Mouse (Mus musculus) cerebellum, adult 18-20 months (tissue): ENCODE data around the gene Cdk11b.
"Not testable (repeated sequence)": the region's sequence is repeated elsewhere in the genome, so short reads cannot be mapped to it uniquely, and the experiment has no call there.

Source experiments
- DNase-seq, 2 experiments: peaks; one replicate each; pipeline ENCODE4 v3.0.0; 2021

Gene Cdk11b

DNA sequence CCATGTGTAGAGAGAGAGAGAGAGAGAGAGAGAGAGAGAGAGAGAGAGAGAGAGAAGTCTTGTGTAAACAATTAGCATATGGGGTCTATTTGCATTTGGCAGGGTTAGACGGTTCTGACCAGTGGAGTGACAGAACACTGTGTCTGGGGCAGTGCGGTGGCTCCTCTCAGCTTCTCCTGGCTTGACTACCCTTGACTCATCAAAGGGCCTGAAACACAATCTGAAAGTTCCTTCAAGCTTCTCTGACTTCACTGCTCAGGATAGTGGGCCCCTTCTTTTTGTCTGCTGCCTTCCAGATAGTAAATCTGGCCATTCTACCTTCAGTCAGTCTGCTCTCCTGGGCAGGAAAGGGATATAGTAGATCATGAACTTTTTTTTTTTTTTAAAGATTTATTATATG, 17.8 kb upstream of the Cdk11b start:
- DNase-seq: no peak

DNA sequence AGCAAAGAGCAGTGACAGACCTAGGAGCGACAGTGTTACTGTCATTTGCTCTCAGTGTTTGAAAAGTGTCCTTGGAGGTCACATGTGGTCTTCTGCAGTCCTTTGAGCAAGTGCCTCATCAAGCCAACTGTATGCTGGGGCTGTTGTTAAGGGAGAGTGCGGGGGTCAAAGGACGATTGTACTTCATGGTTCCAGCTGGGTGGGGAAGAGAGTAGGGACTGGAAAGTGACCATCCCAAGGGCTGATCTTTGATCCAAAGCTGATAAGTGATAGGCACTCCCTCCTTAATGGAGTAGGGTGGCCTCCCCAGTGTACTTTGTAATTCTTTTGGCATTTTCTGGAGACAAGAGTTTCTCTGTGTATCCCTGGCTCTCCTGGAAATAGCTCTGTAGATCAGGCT, 12.8 kb upstream of the Cdk11b start:
- DNase-seq: no peak

- DNase-seq: no peak
Observed at GRCm38 (mm10) chr4:155613264-155613663, 11.4 kb upstream of the Cdk11b start.

- no peak for DNase-seq
Observed at GRCm38 (mm10) chr4:155618321-155618720, 6.3 kb upstream of the Cdk11b start.

GRCm38 (mm10) chr4:155630267-155630666, 5.6 kb downstream of the Cdk11b start:
- no peak for DNase-seq

DNA sequence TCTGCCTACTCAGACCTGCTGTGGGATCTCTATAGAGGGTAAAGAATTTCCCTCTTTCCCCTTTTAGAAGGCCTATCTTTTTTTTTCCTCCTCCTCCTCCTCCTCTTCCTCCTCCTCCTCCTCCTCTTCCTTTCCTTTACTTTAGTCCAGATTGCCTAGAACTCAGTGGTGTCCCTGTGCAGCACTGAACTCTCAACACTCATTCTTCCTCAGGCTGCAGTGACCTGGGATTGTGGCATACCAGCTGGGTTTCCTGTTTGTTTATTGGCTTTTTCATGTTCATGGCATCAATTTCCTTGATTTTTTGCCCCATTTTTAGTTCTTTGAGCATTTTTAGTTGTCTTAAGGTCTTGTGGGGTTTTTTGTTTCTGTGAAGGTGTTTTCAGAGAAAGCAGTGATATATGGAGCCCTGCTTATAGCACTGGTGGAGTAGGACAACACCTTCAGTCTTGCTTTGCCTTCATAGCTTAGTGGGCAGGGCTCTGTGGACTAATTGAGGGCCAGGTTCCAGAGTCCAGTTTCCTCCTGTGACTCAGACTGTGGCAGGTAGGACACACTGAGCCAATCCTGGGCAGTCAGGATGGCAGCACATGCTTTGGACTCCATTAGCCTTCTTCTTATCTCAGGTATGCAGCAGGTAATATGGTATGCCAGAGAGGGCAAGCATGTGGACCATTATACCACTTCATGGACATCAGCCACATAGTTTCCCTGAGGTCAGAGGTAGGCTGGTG, 11.3 kb downstream of the Cdk11b start:
- no peak for DNase-seq

DNA sequence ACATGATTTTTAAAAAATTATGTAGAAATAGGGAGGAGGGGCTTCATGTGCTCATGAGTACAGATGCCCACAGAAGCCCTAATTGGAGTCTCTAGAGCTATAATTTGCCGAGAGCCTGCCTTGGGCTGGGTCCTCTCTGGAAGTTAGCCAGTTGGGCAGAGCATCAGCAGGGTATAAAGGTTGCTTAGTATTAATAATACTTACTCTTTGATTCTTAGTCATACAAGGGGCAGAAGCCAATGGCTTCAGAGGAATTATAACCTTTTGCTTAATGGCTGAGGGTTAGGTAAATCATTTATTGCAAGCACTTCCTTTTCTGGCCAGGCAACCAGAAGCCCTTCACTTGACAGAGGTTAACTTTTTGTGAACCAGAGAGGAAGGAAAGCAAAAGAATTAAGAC, 18.9 kb downstream of the Cdk11b start:
- DNase-seq: no peak

- DNase-seq: not testable (repeated sequence)
Observed at GRCm38 (mm10) chr4:155645308-155645707, 20.7 kb downstream of the Cdk11b start, which contains the start of gene Gm10563. Gm10563 (minus strand) TSS chr4:155645408.

GRCm38 (mm10) chr4:155645721-155646120, 21.1 kb downstream of the Cdk11b start:
- DNase-seq: no peak

DNA sequence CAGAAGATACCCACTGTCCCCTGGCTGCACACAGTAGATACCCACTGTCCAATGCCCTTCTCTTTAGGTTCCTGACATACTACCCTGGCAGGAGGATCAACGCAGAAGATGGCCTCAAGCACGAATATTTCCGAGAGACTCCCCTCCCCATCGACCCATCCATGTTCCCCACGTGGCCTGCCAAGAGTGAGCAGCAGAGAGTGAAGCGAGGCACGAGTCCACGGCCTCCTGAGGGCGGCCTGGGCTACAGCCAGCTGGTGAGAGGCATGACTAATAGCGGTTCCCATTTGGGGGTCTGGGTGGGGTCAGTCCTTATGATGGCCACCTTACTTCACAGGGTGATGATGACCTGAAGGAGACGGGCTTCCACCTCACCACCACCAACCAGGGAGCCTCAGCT, 24.7 kb downstream of the Cdk11b start:
- DNase-seq: peak in 1 of 2 experiments; percentile 29

DNA sequence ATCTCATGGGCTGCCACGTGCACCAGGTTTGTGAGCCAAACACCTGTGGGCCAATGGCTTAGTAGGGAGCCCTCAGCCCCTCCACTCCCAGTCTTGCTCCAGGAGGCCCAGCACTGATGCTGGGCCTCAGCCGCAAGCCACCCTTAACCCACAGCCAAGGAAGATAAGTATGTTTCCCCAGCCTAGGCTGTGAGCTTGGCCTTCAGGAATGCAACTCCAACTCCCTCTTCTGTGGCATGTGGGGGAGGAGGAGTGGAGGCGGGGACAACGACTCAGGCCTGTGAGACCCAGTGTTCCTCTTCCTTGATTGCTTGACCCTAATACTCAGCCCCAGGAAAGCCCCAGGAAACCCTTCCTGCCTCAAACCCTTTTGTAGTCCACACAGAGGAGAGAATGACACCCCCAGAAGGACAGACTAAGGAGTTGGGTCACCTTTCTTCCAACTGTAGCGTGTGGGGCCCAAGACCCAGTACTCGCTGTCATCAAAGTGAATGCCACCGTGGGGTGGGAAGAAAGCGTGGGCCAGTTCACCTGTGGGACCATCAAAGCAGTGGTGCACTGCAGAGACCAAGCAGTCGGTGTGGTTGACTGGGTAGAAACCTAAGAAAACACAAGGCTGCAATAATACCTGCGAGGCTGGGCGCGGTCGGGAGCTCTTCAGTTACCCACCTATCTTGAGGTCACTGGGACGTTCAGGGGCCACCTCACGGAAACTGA, 27.1 kb downstream of the Cdk11b start:
- peak in 1 of 2 experiments; percentile 10 for DNase-seq

GRCm38 (mm10) chr4:155652283-155653085, 27.8 kb downstream of the Cdk11b start:
- DNase-seq: peak; percentile 58 to 70

- DNase-seq: peak in 1 of 2 experiments; percentile 63
Observed at GRCm38 (mm10) chr4:155653086-155653450, 28.4 kb downstream of the Cdk11b start, which contains the start of gene Mmp23. Mmp23 (minus strand) TSS chr4:155653384.

GRCm38 (mm10) chr4:155653451-155654182, 29.0 kb downstream of the Cdk11b start:
- peak; percentile 68 to 69 for DNase-seq

DNA sequence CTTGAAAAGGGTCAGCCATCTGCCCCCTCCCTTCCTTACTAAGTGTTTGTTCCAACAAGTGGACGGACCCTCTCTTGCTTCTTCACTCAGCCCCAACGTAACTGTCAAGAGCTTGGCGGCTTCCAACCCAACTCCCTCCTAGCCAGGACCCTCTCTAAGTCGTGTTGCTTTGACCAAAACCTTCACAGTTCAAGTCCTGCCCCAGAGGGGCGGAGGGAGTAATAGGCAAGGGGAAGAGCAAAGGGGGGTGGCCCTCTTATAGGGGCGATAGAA, 29.5 kb downstream of the Cdk11b start:
- DNase-seq: no peak

GRCm38 (mm10) chr4:155654456-155655298, 30.0 kb downstream of the Cdk11b start:
- peak; percentile 71 to 72 for DNase-seq

DNA sequence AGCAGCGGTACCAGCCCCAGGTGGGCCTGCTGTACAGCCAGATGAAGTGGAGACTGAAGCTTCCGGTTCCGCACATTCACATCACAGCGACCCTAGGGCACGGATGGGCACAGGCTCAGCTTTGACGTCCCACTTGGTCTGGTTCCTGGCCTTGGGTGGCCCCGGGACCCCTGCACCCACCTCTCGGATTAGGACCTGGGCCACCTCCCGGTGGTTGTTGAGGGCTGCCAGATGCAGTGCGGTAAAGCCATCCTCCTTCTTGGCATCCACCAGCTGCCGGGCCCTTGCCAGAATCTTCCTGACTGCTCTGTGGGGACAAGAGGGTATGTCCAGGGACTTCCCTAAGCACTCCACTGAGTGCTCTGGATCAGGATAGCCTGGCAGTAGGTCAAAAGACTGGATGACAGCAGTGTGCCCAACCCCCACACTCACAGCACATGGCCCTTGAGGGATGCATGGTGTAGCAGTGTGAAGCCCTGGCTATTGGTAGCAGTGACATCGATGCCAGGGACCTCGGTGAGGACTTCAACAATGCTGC, 31.6 kb downstream of the Cdk11b start:
- peak; percentile 28 to 37 for DNase-seq

DNA sequence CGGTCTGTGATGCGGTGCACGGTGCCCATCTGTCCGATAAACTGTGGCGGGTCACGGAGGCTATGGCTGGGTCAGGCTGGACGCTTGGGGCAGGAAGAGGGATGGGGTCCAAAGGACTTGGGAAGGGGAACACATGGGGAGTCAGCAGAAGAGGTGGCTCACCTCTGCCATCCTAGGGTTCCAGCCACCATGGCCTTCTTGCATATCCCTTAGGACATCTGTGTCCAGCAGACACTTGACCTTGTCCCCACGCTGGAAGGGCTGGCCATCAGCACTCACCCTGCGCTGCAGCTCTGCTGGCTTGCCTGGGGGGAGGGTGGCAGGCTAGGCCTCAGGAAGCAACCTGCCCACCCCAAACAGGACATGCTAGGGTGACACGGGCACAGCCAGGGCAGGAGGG, 34.3 kb downstream of the Cdk11b start:
- DNase-seq: no peak

GRCm38 (mm10) chr4:155660641-155661040, 36.0 kb downstream of the Cdk11b start:
- no peak for DNase-seq

DNA sequence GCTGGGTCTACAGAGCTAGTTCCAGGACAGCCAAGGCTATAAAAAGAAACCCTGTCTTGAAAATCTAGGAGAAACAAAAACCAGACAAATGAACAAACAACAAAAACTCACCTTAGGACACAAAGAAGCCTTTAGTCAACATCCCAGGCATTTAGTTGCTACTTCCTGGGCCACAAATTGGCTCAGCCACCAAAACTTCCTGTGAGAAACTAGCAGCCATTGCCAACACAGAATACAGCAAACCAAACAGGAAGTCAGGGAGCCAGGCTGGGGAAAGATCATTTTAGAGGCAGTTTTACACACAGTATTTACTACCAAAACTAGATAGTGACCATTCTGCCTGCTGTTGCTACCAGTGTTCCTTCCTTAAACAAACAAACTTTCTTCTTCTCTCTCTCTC, 42.2 kb downstream of the Cdk11b start:
- no peak for DNase-seq
